Mouse (Mus musculus) C2C12 (cell line): ENCODE results near the gene Edf1. TPM values are rescaled to one million over a fixed set of nuclear protein-coding genes. Genes with fewer than 3 reads are reported as not detected.
"Not testable (repeated sequence)": the region's sequence is repeated elsewhere in the genome, so short reads cannot be mapped to it uniquely, and the experiment has no call there.

Experiments
- H3K27me3 ChIP-seq: one replicate; pipeline ENCODE4 v1.6.1; 2011; ENCODE audit not compliant: control insufficient read depth, insufficient read depth, insufficient read length
- H3K36me3 ChIP-seq: one replicate; pipeline ENCODE4 v1.6.1; 2011; ENCODE audit not compliant: control insufficient read depth, insufficient read depth
- H3K4me3 ChIP-seq: one replicate; pipeline ENCODE4 v1.5.1; 2011; ENCODE audit warnings: mild to moderate bottlenecking, control low read depth; ENCODE audit not compliant: poor library complexity, insufficient read depth, severe bottlenecking
- H3K79me2 ChIP-seq: one replicate; pipeline ENCODE4 v1.6.1; 2011; ENCODE audit not compliant: control insufficient read depth, insufficient read depth
- H3K79me3 ChIP-seq: one replicate; pipeline ENCODE4 v1.6.1; 2011; ENCODE audit warnings: low read depth, control low read depth
- H3ac ChIP-seq: one replicate; pipeline ENCODE3; 2011; ENCODE audit warnings: low read depth; ENCODE audit not compliant: control insufficient read depth, insufficient read length
- CEBPB ChIP-seq: IDR thresholded peaks from one replicate; pipeline ENCODE4 v1.6.1; 2011; ENCODE audit warnings: low read depth, mild to moderate bottlenecking, control low read depth, moderate library complexity
- CTCF ChIP-seq: IDR thresholded peaks from one replicate; pipeline ENCODE4 v1.5.1; 2011; ENCODE audit not compliant: control insufficient read depth, insufficient read depth, insufficient read length
- FOSL1 ChIP-seq: IDR thresholded peaks from one replicate; pipeline ENCODE4 v1.8.0; 2011; ENCODE audit warnings: mild to moderate bottlenecking, low read length; ENCODE audit not compliant: poor library complexity, insufficient read depth, severe bottlenecking
- MAX ChIP-seq: IDR thresholded peaks from one replicate; pipeline ENCODE4 v1.6.1; 2011; ENCODE audit warnings: mild to moderate bottlenecking, control low read depth
- MYOD1 ChIP-seq: IDR thresholded peaks from one replicate; pipeline ENCODE4 v1.6.1; 2011; ENCODE audit warnings: low read depth; ENCODE audit not compliant: control insufficient read depth, insufficient read length
- MYOG ChIP-seq: IDR thresholded peaks from one replicate; pipeline ENCODE4 v1.6.1; 2011; ENCODE audit not compliant: control insufficient read depth, insufficient read length; ENCODE audit errors: extremely low read depth
- USF1 ChIP-seq: IDR thresholded peaks from one replicate; pipeline ENCODE4 v1.6.1; 2011; ENCODE audit warnings: low read depth, mild to moderate bottlenecking, control low read depth, moderate library complexity
- polyA plus RNA-seq: library from polyadenylated mRNA; unstranded; fragments of >200 nt; fragmentation: generic; extraction: Trizol; gene quantifications from one replicate; pipeline ENCODE4 v1.2.1, GENCODE M21; 2012; ENCODE audit warnings: missing spikeins

Edf1 gene
- polyA plus RNA-seq, 1 experiment = 340 TPM

GRCm38 (mm10) chr2:25549021-25549991 is 8.3 kb upstream of the Edf1 start:
- H3K79me3 ChIP-seq = peaks cover 21% of the 10 kb centered on the region
- peaks cover 22% of the 10 kb centered on the region for H3K79me2 ChIP-seq
- H3K36me3 ChIP-seq = peaks cover 8% of the 10 kb centered on the region
- H3K4me3 ChIP-seq = no peak overlapping the region
- TF ChIP-seq MYOD1 = peak; percentile 25
- no peak for TF ChIP-seq MYOG
- no peak for TF ChIP-seq CTCF
- peak; percentile 34 for TF ChIP-seq MAX
- TF ChIP-seq USF1 = peak; percentile 29
- TF ChIP-seq FOSL1 = no peak
- TF ChIP-seq CEBPB = no peak
- no peaks in the 10 kb centered on the region for H3K27me3 ChIP-seq
- H3ac ChIP-seq = no peak overlapping the region

- H3K79me2 ChIP-seq = peaks cover 4% of the 10 kb centered on the region
- H3ac ChIP-seq = no peak overlapping the region
- H3K79me3 ChIP-seq = peaks cover 2% of the 10 kb centered on the region
- no peaks in the 10 kb centered on the region for H3K36me3 ChIP-seq
- TF ChIP-seq CTCF = peak; percentile 76
- no peak for TF ChIP-seq MYOD1
- TF ChIP-seq USF1 = peak; percentile 22
- TF ChIP-seq MAX = no peak
- TF ChIP-seq MYOG = no peak
- no peak overlapping the region for H3K4me3 ChIP-seq
- no peaks in the 10 kb centered on the region for H3K27me3 ChIP-seq
These were observed 6.5 kb upstream of the Edf1 start for GRCm38 (mm10) chr2:25551186-25551585.

GRCm38 (mm10) chr2:25553171-25553786 is 4.4 kb upstream of the Edf1 start:
- H3K36me3 ChIP-seq, H3K79me3 ChIP-seq, H3K27me3 ChIP-seq, H3ac ChIP-seq, H3K4me3 ChIP-seq: not testable (repeated sequence)
- peaks cover 15% of the 10 kb centered on the region for H3K79me2 ChIP-seq

- H3K4me3 ChIP-seq, H3ac ChIP-seq, H3K27me3 ChIP-seq: not testable (repeated sequence)
- H3K36me3 ChIP-seq = peaks cover 15% of the 10 kb centered on the region
- H3K79me2 ChIP-seq = peaks cover 37% of the 10 kb centered on the region
- H3K79me3 ChIP-seq = peaks cover 25% of the 10 kb centered on the region
These were observed 2.2 kb upstream of the Edf1 start for GRCm38 (mm10) chr2:25555479-25555878.

DNA sequence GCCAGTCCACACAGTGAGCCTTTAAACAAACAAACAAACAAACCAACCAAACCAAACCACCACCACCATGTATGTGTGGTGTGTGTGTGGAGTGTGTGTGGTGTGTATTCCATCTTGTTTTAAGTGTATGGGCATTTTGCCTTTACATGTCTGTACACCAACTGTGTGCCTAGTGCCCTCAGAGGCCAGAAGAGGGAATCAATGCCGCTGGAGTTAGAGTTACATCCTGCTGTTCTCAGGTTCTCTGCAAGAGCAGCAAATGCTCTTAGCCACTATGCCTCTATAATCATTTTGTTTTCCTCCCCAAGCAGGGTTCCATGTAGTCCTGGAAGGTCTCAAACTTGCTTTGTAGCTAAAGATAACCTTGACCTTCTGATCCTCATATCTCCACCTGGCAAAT is 1.4 kb upstream of the Edf1 start:
- no peak overlapping the region for H3ac ChIP-seq
- TF ChIP-seq USF1 = no peak
- no peak for TF ChIP-seq FOSL1
- TF ChIP-seq CTCF = no peak
- TF ChIP-seq CEBPB = no peak
- TF ChIP-seq MYOD1 = no peak
- TF ChIP-seq MAX = no peak
- no peak for TF ChIP-seq MYOG
- H3K4me3 ChIP-seq = no peak overlapping the region
- peaks cover 25% of the 10 kb centered on the region for H3K79me3 ChIP-seq
- H3K79me2 ChIP-seq = peaks cover 44% of the 10 kb centered on the region
- H3K36me3 ChIP-seq = peaks cover 23% of the 10 kb centered on the region
- no peaks in the 10 kb centered on the region for H3K27me3 ChIP-seq

GRCm38 (mm10) chr2:25557964-25558360 is 315 bp downstream of the Edf1 start:
- H3K79me2 ChIP-seq = peaks cover 49% of the 10 kb centered on the region
- H3K27me3 ChIP-seq = no peaks in the 10 kb centered on the region
- H3K4me3 ChIP-seq = peak overlapping the region; percentile 98
- peak overlapping the region; percentile 87 for H3ac ChIP-seq
- peaks cover 25% of the 10 kb centered on the region for H3K79me3 ChIP-seq
- TF ChIP-seq FOSL1 = no peak
- no peak for TF ChIP-seq MYOG
- no peak for TF ChIP-seq CTCF
- no peak for TF ChIP-seq CEBPB
- no peak for TF ChIP-seq MAX
- TF ChIP-seq MYOD1 = no peak
- no peak for TF ChIP-seq USF1
- peaks cover 35% of the 10 kb centered on the region for H3K36me3 ChIP-seq
